Mouse (Mus musculus) monocyte, adult 2 months (primary cell): ENCODE measurements around the gene Kalrn.

ENCODE experiments used
- DNase-seq, 2 experiments: peaks; one replicate each; pipeline ENCODE4 v3.0.0; 2022; ENCODE audit warnings: low spot score in 2 of 2, low read depth in 1 of 2

Kalrn gene

GRCm38 (mm10) chr16:34504250-34504649, 69.1 kb downstream of the Kalrn start:
- no peak for DNase-seq

GRCm38 (mm10) chr16:34502110-34502509, 71.2 kb downstream of the Kalrn start:
- no peak for DNase-seq

GRCm38 (mm10) chr16:34494741-34495140, 78.6 kb downstream of the Kalrn start:
- no peak for DNase-seq

GRCm38 (mm10) chr16:34493914-34494313, 79.4 kb downstream of the Kalrn start:
- no peak for DNase-seq

GRCm38 (mm10) chr16:34491225-34491624, 82.1 kb downstream of the Kalrn start:
- DNase-seq: no peak

GRCm38 (mm10) chr16:34490506-34490905, 82.8 kb downstream of the Kalrn start:
- DNase-seq: no peak

- DNase-seq: no peak
Observed at GRCm38 (mm10) chr16:34489805-34490325, 83.5 kb downstream of the Kalrn start.

GRCm38 (mm10) chr16:34487823-34488222, 85.5 kb downstream of the Kalrn start:
- no peak for DNase-seq

- no peak for DNase-seq
Observed at GRCm38 (mm10) chr16:34487268-34487667, 86.1 kb downstream of the Kalrn start.

- no peak for DNase-seq
Observed at GRCm38 (mm10) chr16:34485483-34485882, 87.8 kb downstream of the Kalrn start.

GRCm38 (mm10) chr16:34484921-34485320, 88.4 kb downstream of the Kalrn start:
- no peak for DNase-seq

GRCm38 (mm10) chr16:34484213-34484612, 89.1 kb downstream of the Kalrn start:
- DNase-seq: no peak

- no peak for DNase-seq
Observed at GRCm38 (mm10) chr16:34483716-34484115, 89.6 kb downstream of the Kalrn start.

- no peak for DNase-seq
Observed at GRCm38 (mm10) chr16:34474741-34475140, 98.6 kb downstream of the Kalrn start.

GRCm38 (mm10) chr16:34473891-34474290, 99.4 kb downstream of the Kalrn start:
- DNase-seq: no peak

- DNase-seq: no peak
Observed at GRCm38 (mm10) chr16:34471441-34471840, 101.9 kb downstream of the Kalrn start.

- no peak for DNase-seq
Observed at GRCm38 (mm10) chr16:34470343-34470742, 103.0 kb downstream of the Kalrn start.

GRCm38 (mm10) chr16:34469277-34469868, 104.0 kb downstream of the Kalrn start:
- no peak for DNase-seq

- no peak for DNase-seq
Observed at GRCm38 (mm10) chr16:34466649-34467048, 106.7 kb downstream of the Kalrn start.

- DNase-seq: no peak
Observed at GRCm38 (mm10) chr16:34456314-34456713, 117.0 kb downstream of the Kalrn start.

- no peak for DNase-seq
Observed at GRCm38 (mm10) chr16:34445666-34446065, 127.7 kb downstream of the Kalrn start.

GRCm38 (mm10) chr16:34441704-34442103, 131.6 kb downstream of the Kalrn start:
- no peak for DNase-seq

GRCm38 (mm10) chr16:34440994-34441414, 132.3 kb downstream of the Kalrn start:
- DNase-seq: no peak
